Mouse (Mus musculus) kidney, adult 2 months (tissue): ENCODE measurements at regions not wholly inside any gene's neighbourhood (a gene's known extent, or its start where the extent isn't known, plus 50 kb on each side); places are given as distances from the start of the nearest gene placed in this dataset.

Source experiments
- DNase-seq: peaks from one replicate; pipeline ENCODE4 v3.0.0; 2021
- H3K27ac ChIP-seq: fragments of 200-500 bp; 2 replicates; pipeline ENCODE4 v1.5.1; 2012; ENCODE audit warnings: low read depth, low read length, control low read depth, inconsistent platforms; ENCODE audit not compliant: insufficient read depth
- H3K27me3 ChIP-seq: fragments of 200-500 bp; replicated peaks from 2 replicates; pipeline ENCODE4 v1.6.1; 2012; ENCODE audit warnings: mild to moderate bottlenecking, moderate library complexity, low read length, inconsistent platforms; ENCODE audit not compliant: control insufficient read depth, insufficient read depth
- H3K36me3 ChIP-seq: fragments of 200-500 bp; 2 replicates; pipeline ENCODE4 v1.6.1; 2012; ENCODE audit warnings: mild to moderate bottlenecking, moderate library complexity, low read length, inconsistent platforms; ENCODE audit not compliant: control insufficient read depth, insufficient read depth
- H3K4me1 ChIP-seq: fragments of 200-500 bp; 2 replicates; pipeline ENCODE4 v1.6.1; 2011; ENCODE audit warnings: low read length; ENCODE audit not compliant: control insufficient read depth, insufficient read depth
- H3K4me3 ChIP-seq: fragments of 200-500 bp; 2 replicates; pipeline ENCODE4 v1.5.1; 2011; ENCODE audit warnings: mild to moderate bottlenecking, low read depth, low read length, control low read depth; ENCODE audit not compliant: insufficient read depth
- CTCF ChIP-seq: fragments of 200-500 bp; conservative IDR thresholded peaks from 2 replicates; pipeline ENCODE4 v1.5.1; 2011; ENCODE audit warnings: low read depth, mild to moderate bottlenecking, control low read depth, low read length, moderate library complexity, mixed read lengths; ENCODE audit not compliant: insufficient read depth, insufficient read length
- POLR2A ChIP-seq: fragments of 200-500 bp; IDR thresholded peaks from one replicate; pipeline ENCODE4 v1.6.1; 2011; ENCODE audit warnings: low read depth, low read length, control low read depth
- WGBS: fragments of 180-500 bp; shearing (Covaris S2); methylation state at CpG from one replicate; pipeline ENCODE4 v1.1.7; 2018; 5-methylcytosine and 5-hydroxymethylcytosine counted together

- Histone ChIP-seq H3K36me3 (no peaks in the 10 kb centered on the region), H3K4me1 (no peaks in the 10 kb centered on the region), H3K27ac (no peak overlapping the region), H3K4me3 (no peak overlapping the region), H3K27me3 (no peaks in the 10 kb centered on the region)
- no peak for DNase-seq
- WGBS, result 78% methylated on average over 2 of the region's 2 CpGs
- TF ChIP-seq POLR2A (no peak), CTCF (no peak)
These were observed 174.9 kb downstream of the Rps24 start for GRCm38 (mm10) chr14:24661797-24662196.

DNA sequence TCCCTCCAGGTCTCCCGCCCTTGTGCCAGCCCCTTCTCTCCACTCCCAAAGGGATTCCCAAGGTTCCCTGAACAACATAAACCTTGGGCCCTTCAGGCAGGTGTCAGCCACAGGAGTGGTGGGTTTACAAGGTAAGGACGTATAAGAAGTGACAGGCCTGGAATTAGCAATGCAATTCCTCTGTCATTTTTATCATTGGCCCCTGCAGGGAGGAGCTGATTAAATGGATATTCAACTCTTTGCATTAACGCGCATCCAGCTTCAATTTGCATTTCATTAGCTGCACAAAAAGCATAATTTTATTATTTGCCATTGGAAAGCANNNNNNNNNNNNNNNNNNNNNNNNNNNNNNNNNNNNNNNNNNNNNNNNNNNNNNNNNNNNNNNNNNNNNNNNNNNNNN lies 178.3 kb downstream of the Rps24 start:
- H3K4me3 ChIP-seq, result no peak overlapping the region
- 86% methylated on average over 4 of the region's 4 CpGs for WGBS
- TF ChIP-seq POLR2A, result no peak
- no peak for TF ChIP-seq CTCF
- H3K27me3 ChIP-seq, result no peaks in the 10 kb centered on the region
- no peaks in the 10 kb centered on the region for H3K4me1 ChIP-seq
- H3K27ac ChIP-seq, result no peak overlapping the region
- no peaks in the 10 kb centered on the region for H3K36me3 ChIP-seq
- no peak for DNase-seq
